Comparison of ENCODE assay signal across 10 mouse cellular contexts in the genomic region with DNA sequence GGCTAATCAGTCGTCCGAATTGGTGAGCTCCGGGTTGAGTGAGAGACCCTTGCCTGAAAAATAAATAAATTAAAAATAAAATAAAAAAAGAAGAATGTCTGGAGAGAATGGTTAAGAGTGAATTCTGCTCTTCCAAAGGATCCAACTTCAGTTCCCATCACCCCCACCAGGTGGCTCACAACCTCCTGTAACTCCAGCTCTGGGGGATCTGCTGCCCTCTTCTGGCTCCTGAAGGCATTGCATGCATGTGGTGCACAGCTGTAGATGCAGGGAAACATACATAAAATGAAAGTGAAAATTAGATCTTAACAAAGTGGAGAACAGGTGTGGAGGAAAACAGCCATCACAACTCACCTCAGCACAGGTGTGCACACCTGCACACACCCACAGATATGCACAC. TPM values are rescaled to one million over a fixed set of nuclear protein-coding genes. Genes with fewer than 3 reads are reported as not detected.
DNase-seq lines count a peak whose midpoint lies in the region; ATAC-seq and TF ChIP-seq lines count a peak whose summit lies in the region.
"Had no signal": no experiment of that assay in that cellular context is flagged by ENCODE, and none has a peak within 500 bp of the region (broad histone marks: within the 10 kb centered on the region; RNA-seq: fewer than 3 reads in every experiment).

No protein-coding gene starts in this region.

- H3K27me3 ChIP-seq in hindbrain, embryonic 10.5 days (ENCODE audit: insufficient read depth, poor library complexity, severe bottlenecking): peaks cover 22% of the 10 kb centered on the region
- H3K27me3 ChIP-seq in hindbrain, embryonic 16.5 days (replicated peaks; ENCODE audit: control insufficient read depth, insufficient read depth, low read length): no peaks in the 10 kb centered on the region
- H3K27me3 ChIP-seq in midbrain, postnatal 0 days (ENCODE audit: insufficient read depth, low read length): no peaks in the 10 kb centered on the region

- no peak overlapping the region for H3K9ac ChIP-seq in hindbrain, embryonic 16.5 days (ENCODE audit: low read depth, low read length)
- H3K9ac ChIP-seq in midbrain, postnatal 0 days (replicated peaks; ENCODE audit: low read length, poor library complexity, severe bottlenecking): no peak overlapping the region

- no peaks in the 10 kb centered on the region for H3K36me3 ChIP-seq in hindbrain, embryonic 10.5 days
- H3K36me3 ChIP-seq in hindbrain, embryonic 16.5 days (ENCODE audit: control insufficient read depth, insufficient read depth, low read length): peaks cover 2% of the 10 kb centered on the region; the same call in 1 of the 2 replicates
- H3K36me3 ChIP-seq in midbrain, postnatal 0 days (ENCODE audit: insufficient read depth, low read length): 0 out of 2 replicates have a peak, but pooled peaks cover 16% of the 10 kb centered on the region

- H3K4me3 ChIP-seq in hindbrain, embryonic 10.5 days: no peak overlapping the region
- no peak overlapping the region for H3K4me3 ChIP-seq in hindbrain, embryonic 16.5 days (ENCODE audit: low read length)
- no peak overlapping the region for H3K4me3 ChIP-seq in midbrain, postnatal 0 days (ENCODE audit: low read depth, low read length)
- H3K4me3 ChIP-seq: myocyte had no signal

- peak; percentile 78 for DNase-seq in hindbrain, embryonic 10.5 days (ENCODE audit: low spot score)
- peak; percentile 54 for DNase-seq in CD4-positive helper T cell, adult 2 months (ENCODE audit: low read depth, low spot score)
- peak; percentile 31 to 61 for DNase-seq in adrenal gland, adult 18-20 months (ENCODE audit: low spot score in 2 of 2)
- DNase-seq in embryo, embryonic 9.5 days (ENCODE audit: extremely low spot score): peak; percentile 72
- peak; percentile 4 for DNase-seq in large intestine, adult 2 months (ENCODE audit: low read depth, low spot score)
- peak; percentile 72 for DNase-seq in midbrain, postnatal 0 days (ENCODE audit: low spot score)
- peak; percentile 68 for DNase-seq in thymus, postnatal 0 days (ENCODE audit: low spot score)

- H3K9me3 ChIP-seq in hindbrain, embryonic 10.5 days: peaks cover 12% of the 10 kb centered on the region
- H3K9me3 ChIP-seq in hindbrain, embryonic 16.5 days (ENCODE audit: control insufficient read depth, low read length): peaks cover 6% of the 10 kb centered on the region
- H3K9me3 ChIP-seq in midbrain, postnatal 0 days (ENCODE audit: low read length): no peaks in the 10 kb centered on the region

- no peak overlapping the region for H3K27ac ChIP-seq in hindbrain, embryonic 10.5 days
- no peak overlapping the region for H3K27ac ChIP-seq in hindbrain, embryonic 16.5 days (ENCODE audit: low read depth, low read length)
- no peak overlapping the region for H3K27ac ChIP-seq in midbrain, postnatal 0 days (ENCODE audit: low read depth, low read length)

- WGBS in hindbrain, embryonic 10.5 days: 30% methylated on average over 3 of the region's 3 CpGs
- WGBS in hindbrain, embryonic 16.5 days: 29% methylated on average over 3 of the region's 3 CpGs
- 17% methylated on average over 3 of the region's 3 CpGs for WGBS in large intestine, adult 2 months
- WGBS in midbrain, postnatal 0 days: 28% methylated on average over 3 of the region's 3 CpGs

- peak; percentile 98 for TF ChIP-seq CTCF in midbrain, postnatal 0 days (IDR thresholded peaks at IDR 0.05)

- 0 out of 2 replicates have a peak, but pooled peaks cover 6% of the 10 kb centered on the region for H3K4me1 ChIP-seq in hindbrain, embryonic 10.5 days (replicated peaks)
- H3K4me1 ChIP-seq in hindbrain, embryonic 16.5 days (ENCODE audit: control insufficient read depth, insufficient read depth, low read depth, low read length): no peaks in the 10 kb centered on the region
- no peaks in the 10 kb centered on the region for H3K4me1 ChIP-seq in midbrain, postnatal 0 days (ENCODE audit: insufficient read depth, low read length)

- no peak for ATAC-seq in hindbrain, embryonic 16.5 days
- ATAC-seq in midbrain, postnatal 0 days (ENCODE audit: low FRiP score): no peak

- H3K4me2 ChIP-seq in hindbrain, embryonic 16.5 days (ENCODE audit: low read length): no peak overlapping the region
- H3K4me2 ChIP-seq in midbrain, postnatal 0 days (ENCODE audit: low read depth, low read length, poor library complexity, severe bottlenecking): no peak overlapping the region

RNA-seq across cellular contexts. Expression of a gene that starts 22.0 kb away (rescaled TPM):
- polyA plus RNA-seq in hindbrain, embryonic 10.5 days (2016; fragmentation: Nextera tagmentation; extraction: Ambion mirVana): 10.1 and 22.4 TPM in 2 replicates
- polyA plus RNA-seq in hindbrain, embryonic 16.5 days (2015; fragmentation: Nextera tagmentation; extraction: Ambion mirVana): 106 and 118 TPM in 2 replicates
- total RNA-seq in adrenal gland, adult 18-20 months (2021): 1 to 10 TPM; 2.3 to 3.3 TPM
- polyA plus RNA-seq in large intestine, adult 2 months (2012; rRNA removed): 0.38 and 0.51 TPM in 2 replicates
- total RNA-seq in midbrain, postnatal 0 days (2014; rRNA removed): 63.2 and 70.2 TPM in 2 replicates
- polyA plus RNA-seq in midbrain, postnatal 0 days (2015; fragmentation: Nextera tagmentation; extraction: Ambion mirVana): 109 and 110 TPM in 2 replicates
- 0.04 TPM in 1 of 2 replicates, not detected in the other for polyA plus RNA-seq in thymus, postnatal 0 days (2015; fragmentation: Nextera tagmentation; extraction: Ambion mirVana)
- total RNA-seq: gastrocnemius, postnatal 36 days had no signal
- polyA plus RNA-seq: myocyte had no signal

Comparison
In these comparisons a context has a peak if more than half of its experiments do, and no peak if none do; other contexts are left out.
1. DNase-seq: peak in every context shown above with its lines; median percentile 78 in hindbrain, embryonic 10.5 days; 72 in embryo, embryonic 9.5 days; 72 in midbrain, postnatal 0 days; 68 in thymus, postnatal 0 days; 54 in CD4-positive helper T cell, adult 2 months; 46 in adrenal gland, adult 18-20 months; 4 in large intestine, adult 2 months.